Mouse (Mus musculus): Measurements from ENCODE around the gene Mfsd6. TPM values are rescaled to one million over a fixed set of nuclear protein-coding genes. Genes with fewer than 3 reads are reported as not detected.

Mfsd6 gene
- total and polyA plus RNA-seq, 3 experiments, result 0.36 to 0.89 (median 0.47) TPM

DNA sequence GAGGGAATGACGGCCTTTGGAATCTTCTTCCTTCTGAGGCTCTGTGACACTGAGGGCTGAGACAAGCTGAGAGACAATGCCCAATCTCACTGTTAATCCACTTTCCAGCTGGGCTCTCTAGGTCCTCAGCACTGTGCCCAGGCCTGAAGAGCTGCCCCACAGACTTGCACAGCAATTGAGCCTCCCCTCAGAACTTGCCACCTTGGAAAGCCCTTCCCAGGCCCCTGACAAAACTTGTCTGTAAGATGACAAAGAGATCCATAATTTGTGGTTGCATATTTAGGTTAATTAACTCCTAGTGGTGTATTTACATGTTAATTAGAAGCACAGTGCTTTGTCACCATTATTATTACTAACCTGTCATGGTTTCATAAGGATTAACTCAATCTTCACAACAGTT, 12.8 kb downstream of the Mfsd6 start:
- Histone ChIP-seq H3K9me3 (replicated peaks; ENCODE audit: low read length) (no peaks in the 10 kb centered on the region), H3K27ac (ENCODE audit: insufficient read depth, low read depth) (no peak overlapping the region), H3K27me3 (replicated peaks) (no peaks in the 10 kb centered on the region), H3K9ac (ENCODE audit: insufficient read depth, low read depth) (no peak overlapping the region), H3K79me2 (replicated peaks; ENCODE audit: control insufficient read depth, extremely low read depth, insufficient read depth, poor library complexity, severe bottlenecking) (no peaks in the 10 kb centered on the region), H3K4me1 (ENCODE audit: control insufficient read depth in 1 of 2, insufficient read depth in 2 of 2) (no peaks in the 10 kb centered on the region), H3K4me2 (ENCODE audit: insufficient read depth, low read depth, poor library complexity, severe bottlenecking) (no peak overlapping the region), H3K36me3 (replicated peaks in 1 of 2; ENCODE audit: control insufficient read depth in 1 of 2, insufficient read depth in 1 of 2, low read length in 1 of 2) (no peaks in the 10 kb centered on the region), H3K4me3 (replicated peaks in 1 of 3; ENCODE audit: low read depth in 2 of 3, low read length in 2 of 3, poor library complexity in 1 of 3) (no peak overlapping the region)
- DNase-seq (ENCODE audit: extremely low read depth), result no peak
- TF ChIP-seq UBTF (IDR thresholded peaks at IDR 0.05; ENCODE audit: low read depth, low read length), result no peak
- no peak for TF ChIP-seq GABPA (IDR thresholded peaks at IDR 0.05; ENCODE audit: insufficient replicate concordance, low read depth, low read length)
- TF ChIP-seq KAT2A (IDR thresholded peaks at IDR 0.05; ENCODE audit: insufficient replicate concordance, low read length), result no peak
- dilution Hi-C loops (cut with MboI; ENCODE audit: extremely low pct_ligation_motif_present, extremely low pct_unique_long_range_greater_than_20kb, low sequenced_read_pairs) (no loop called here), in situ Hi-C loops (cut with MboI; ENCODE audit: low pct_ligation_motif_present, low pct_unique_long_range_greater_than_20kb, low sequenced_read_pairs) (no loop called here)

DNA sequence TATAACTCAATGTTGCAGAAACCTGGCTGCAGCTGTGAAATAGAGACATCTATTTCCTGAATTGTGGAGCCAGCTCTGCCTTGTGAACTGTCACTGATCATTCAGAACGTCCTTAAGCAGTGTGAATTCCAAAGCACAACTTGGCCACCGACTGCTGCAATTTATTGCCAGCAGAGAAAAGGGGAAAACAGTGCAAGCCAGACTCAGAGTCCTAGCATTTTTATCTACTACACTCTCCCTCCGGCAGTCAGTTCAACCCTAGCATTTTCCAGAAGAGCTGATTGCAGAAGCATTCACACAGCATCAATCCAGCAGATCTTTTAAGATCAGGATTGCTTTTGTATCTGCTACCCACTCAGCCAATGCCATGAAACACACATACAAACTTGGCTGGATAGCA, 13.2 kb downstream of the Mfsd6 start:
- in situ Hi-C loops (cut with MboI; ENCODE audit: low pct_ligation_motif_present, low pct_unique_long_range_greater_than_20kb, low sequenced_read_pairs), result no loop called here
- Histone ChIP-seq H3K36me3 (replicated peaks in 1 of 2; ENCODE audit: control insufficient read depth in 1 of 2, insufficient read depth in 1 of 2, low read length in 1 of 2) (no peaks in the 10 kb centered on the region), H3K79me2 (replicated peaks; ENCODE audit: control insufficient read depth, extremely low read depth, insufficient read depth, poor library complexity, severe bottlenecking) (no peaks in the 10 kb centered on the region), H3K9me3 (replicated peaks; ENCODE audit: low read length) (no peaks in the 10 kb centered on the region), H3K4me1 (ENCODE audit: control insufficient read depth in 1 of 2, insufficient read depth in 2 of 2) (no peaks in the 10 kb centered on the region), H3K9ac (ENCODE audit: insufficient read depth, low read depth) (no peak overlapping the region), H3K27ac (ENCODE audit: insufficient read depth, low read depth) (no peak overlapping the region), H3K27me3 (replicated peaks) (no peaks in the 10 kb centered on the region), H3K4me2 (ENCODE audit: insufficient read depth, low read depth, poor library complexity, severe bottlenecking) (no peak overlapping the region), H3K4me3 (replicated peaks in 1 of 3; ENCODE audit: low read depth in 2 of 3, low read length in 2 of 3, poor library complexity in 1 of 3) (no peak overlapping the region)
- TF ChIP-seq KAT2A (IDR thresholded peaks at IDR 0.05; ENCODE audit: insufficient replicate concordance, low read length) (no peak), MXI1 (IDR thresholded peaks at IDR 0.05; ENCODE audit: low read depth, low read length) (no peak), PAX5 (IDR thresholded peaks at IDR 0.05; ENCODE audit: low read length) (no peak), SIN3A (IDR thresholded peaks at IDR 0.05; ENCODE audit: low read length) (no peak), HCFC1 (IDR thresholded peaks at IDR 0.05; ENCODE audit: low read depth, low read length) (no peak), ZMIZ1 (IDR thresholded peaks at IDR 0.05; ENCODE audit: low read depth, low read length) (no peak), NRF1 (IDR thresholded peaks at IDR 0.05; ENCODE audit: low read depth, low read length) (no peak)
- DNase-seq (ENCODE audit: extremely low read depth), result no peak
- dilution Hi-C loops (cut with MboI; ENCODE audit: extremely low pct_ligation_motif_present, extremely low pct_unique_long_range_greater_than_20kb, low sequenced_read_pairs), result no loop called here

DNA sequence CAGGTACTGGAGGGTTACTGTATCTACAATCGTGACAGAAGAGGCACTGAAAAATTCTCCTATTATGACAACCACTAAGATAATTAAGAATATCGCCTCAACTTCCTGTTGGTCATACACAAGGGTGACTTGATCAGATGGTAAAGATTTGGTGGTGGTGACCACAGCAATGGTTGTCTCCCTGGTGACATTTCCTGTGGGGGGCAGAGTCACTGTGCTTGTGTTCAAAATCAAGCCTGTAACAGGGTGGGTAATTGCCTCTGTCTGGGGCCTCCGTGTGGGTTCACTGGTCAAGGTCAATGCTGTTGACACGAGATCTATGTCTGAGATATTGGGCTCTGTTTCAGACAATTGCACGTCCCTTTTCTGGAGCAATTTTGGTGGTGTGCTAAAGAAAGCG, 18.5 kb downstream of the Mfsd6 start:
- Histone ChIP-seq H3K79me2 (replicated peaks; ENCODE audit: control insufficient read depth, extremely low read depth, insufficient read depth, poor library complexity, severe bottlenecking) (no peaks in the 10 kb centered on the region), H3K9ac (ENCODE audit: insufficient read depth, low read depth) (no peak overlapping the region), H3K27ac (ENCODE audit: insufficient read depth, low read depth) (no peak overlapping the region), H3K4me2 (ENCODE audit: insufficient read depth, low read depth, poor library complexity, severe bottlenecking) (no peak overlapping the region), H3K27me3 (replicated peaks) (no peaks in the 10 kb centered on the region), H3K4me1 (ENCODE audit: control insufficient read depth in 1 of 2, insufficient read depth in 2 of 2) (no peaks in the 10 kb centered on the region), H3K4me3 (replicated peaks in 1 of 3; ENCODE audit: low read depth in 2 of 3, low read length in 2 of 3, poor library complexity in 1 of 3) (no peak overlapping the region), H3K9me3 (replicated peaks; ENCODE audit: low read length) (no peaks in the 10 kb centered on the region), H3K36me3 (replicated peaks in 1 of 2; ENCODE audit: control insufficient read depth in 1 of 2, insufficient read depth in 1 of 2, low read length in 1 of 2) (no peaks in the 10 kb centered on the region)
- no peak for DNase-seq (ENCODE audit: extremely low read depth)
- dilution Hi-C loops (cut with MboI; ENCODE audit: extremely low pct_ligation_motif_present, extremely low pct_unique_long_range_greater_than_20kb, low sequenced_read_pairs), result no loop called here
- TF ChIP-seq EP300 (IDR thresholded peaks at IDR 0.05; ENCODE audit: low read length) (no peak), RCOR1 (conservative IDR thresholded peaks at IDR 0.05; ENCODE audit: low read depth, low read length) (no peak), ELF1 (IDR thresholded peaks at IDR 0.05; ENCODE audit: low read depth, low read length) (no peak), CHD1 (IDR thresholded peaks at IDR 0.05; ENCODE audit: low read depth, low read length) (no peak), BHLHE40 (IDR thresholded peaks at IDR 0.05; ENCODE audit: low read depth, low read length) (no peak), MYC (IDR thresholded peaks at IDR 0.05; ENCODE audit: low read depth, low read length) (no peak), GABPA (IDR thresholded peaks at IDR 0.05; ENCODE audit: insufficient replicate concordance, low read depth, low read length) (no peak)
- in situ Hi-C loops (cut with MboI; ENCODE audit: low pct_ligation_motif_present, low pct_unique_long_range_greater_than_20kb, low sequenced_read_pairs), result no loop called here
